Mouse (Mus musculus) lung, adult 2 months (tissue): ENCODE measurements around the gene Saysd1.

ENCODE experiments used
- CTCF ChIP-seq: fragments of 200-500 bp; IDR thresholded peaks from 2 replicates; pipeline ENCODE4 v1.5.1; 2011; ENCODE audit warnings: mild to moderate bottlenecking, low read length, control low read depth; ENCODE audit not compliant: insufficient read depth
- POLR2A ChIP-seq: fragments of 200-500 bp; IDR thresholded peaks from 2 replicates; pipeline ENCODE4 v1.6.1; 2011; ENCODE audit warnings: low read depth, mild to moderate bottlenecking, control low read depth, low read length, borderline replicate concordance; ENCODE audit errors: extremely low read depth

- TF ChIP-seq CTCF (no peak), POLR2A (no peak)
These were observed 97.4 kb downstream of the Saysd1 start for GRCm38 (mm10) chr14:20040976-20041375.
